Mouse (Mus musculus): ENCODE measurements at regions not wholly inside any gene's neighbourhood (a gene's known extent, or its start where the extent isn't known, plus 50 kb on each side); places are given as distances from the start of the nearest gene placed in this dataset.

DNA sequence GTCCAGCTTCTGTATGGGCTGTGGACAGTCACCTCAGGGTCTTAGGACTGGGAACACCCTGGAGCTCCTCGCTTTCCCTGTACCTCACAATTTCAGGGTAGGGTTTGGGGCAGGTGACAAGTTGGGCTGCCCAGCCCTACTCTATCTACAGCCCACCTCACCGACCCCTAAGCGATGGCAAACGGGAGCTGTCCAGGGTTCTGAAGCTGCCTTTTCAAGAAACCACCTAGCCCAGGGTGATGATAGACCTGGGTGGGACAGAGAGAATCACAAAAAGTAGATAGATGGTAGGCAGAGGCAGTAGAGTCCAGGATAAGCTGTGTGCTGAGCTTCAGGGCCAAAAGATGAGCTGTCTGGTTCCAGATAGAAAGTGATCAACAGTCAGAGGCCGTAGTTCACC is 479.7 kb upstream of the Zdhhc25 start:
- DNase-seq (ENCODE audit: low read depth): no peak
- TF ChIP-seq POLR2A (IDR thresholded peaks at IDR 0.05; ENCODE audit: borderline replicate concordance, extremely low read depth, insufficient read depth, insufficient read length, poor library complexity, severe bottlenecking) (no peak), CTCF (IDR thresholded peaks at IDR 0.05; ENCODE audit: borderline replicate concordance, extremely low read depth, insufficient read depth, insufficient read length) (no peak)

DNA sequence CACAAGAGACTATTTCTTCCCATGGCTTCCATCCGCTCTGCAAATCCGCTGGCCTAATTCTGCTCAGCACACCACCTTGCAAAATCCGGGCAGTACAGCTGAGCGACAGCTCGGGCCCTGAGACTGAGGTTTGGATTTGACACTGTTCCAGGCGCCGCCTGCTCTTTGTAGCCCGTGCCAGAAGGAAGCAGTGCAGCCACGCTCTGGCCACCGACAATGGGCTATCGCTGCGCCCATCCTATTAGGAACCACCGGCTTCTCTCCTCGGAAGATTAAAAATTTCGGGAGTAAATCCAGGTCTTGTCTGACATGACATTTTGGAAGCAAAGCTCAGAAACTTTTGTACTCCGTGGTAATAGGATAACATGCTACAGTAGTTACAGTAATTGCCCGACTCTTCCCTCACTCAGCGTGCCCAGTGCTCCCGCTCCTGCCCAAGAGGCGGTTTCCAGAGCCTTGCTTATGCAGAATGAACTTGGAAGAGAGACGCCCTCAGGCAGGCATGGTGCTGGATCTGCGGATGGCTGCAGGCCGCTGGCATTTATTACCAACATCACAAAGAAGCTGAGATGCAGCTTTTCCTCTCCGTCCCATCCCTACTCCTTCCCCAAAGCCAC is 476.1 kb upstream of the Zdhhc25 start:
- TF ChIP-seq CTCF (IDR thresholded peaks at IDR 0.05; ENCODE audit: borderline replicate concordance, extremely low read depth, insufficient read depth, insufficient read length) (no peak), POLR2A (IDR thresholded peaks at IDR 0.05; ENCODE audit: borderline replicate concordance, extremely low read depth, insufficient read depth, insufficient read length, poor library complexity, severe bottlenecking) (no peak)
- peak; percentile 86 for DNase-seq (ENCODE audit: low read depth)

DNA sequence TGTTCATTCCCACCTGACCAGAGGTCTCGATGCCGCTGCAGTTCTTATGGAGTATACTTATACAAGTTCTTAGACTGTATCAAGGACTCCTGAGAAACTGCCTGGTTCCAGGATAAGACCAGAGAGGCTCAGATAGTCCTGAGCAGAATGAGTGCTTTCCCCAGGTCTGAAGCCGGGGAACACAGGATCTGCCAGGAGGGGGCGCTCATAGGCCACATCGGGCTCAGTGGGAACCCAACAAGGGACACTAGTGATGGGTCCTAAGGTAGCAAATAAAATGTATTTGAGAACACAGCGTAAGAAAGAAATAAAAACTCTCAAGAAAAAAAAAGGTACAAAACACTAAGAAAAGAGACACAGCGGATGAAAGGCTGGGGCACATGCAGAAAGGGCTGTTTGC is 454.0 kb upstream of the Zdhhc25 start:
- TF ChIP-seq CTCF (IDR thresholded peaks at IDR 0.05; ENCODE audit: borderline replicate concordance, extremely low read depth, insufficient read depth, insufficient read length) (peak; percentile 85), POLR2A (IDR thresholded peaks at IDR 0.05; ENCODE audit: borderline replicate concordance, extremely low read depth, insufficient read depth, insufficient read length, poor library complexity, severe bottlenecking) (no peak)
- peak; percentile 73 for DNase-seq (ENCODE audit: low read depth)

DNA sequence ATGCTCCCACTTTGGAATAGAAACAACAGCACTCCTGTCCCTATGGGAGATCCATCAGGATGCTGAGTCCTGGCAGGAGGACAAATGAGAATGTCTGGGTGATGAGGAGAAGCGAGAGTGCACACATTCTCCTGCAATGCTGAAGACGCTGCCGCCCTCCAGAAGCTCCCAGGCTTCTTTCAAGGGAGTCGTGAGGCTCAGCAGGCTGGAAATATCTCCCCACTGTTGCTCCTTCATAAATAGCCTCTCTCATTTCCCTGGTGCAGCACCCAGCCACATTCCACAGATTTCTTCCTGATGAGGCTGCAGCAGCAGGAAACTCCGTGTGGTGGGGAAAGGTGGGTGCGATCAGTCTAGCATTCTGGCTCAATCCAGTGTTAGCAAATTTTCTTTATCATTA is 448.9 kb upstream of the Zdhhc25 start:
- TF ChIP-seq POLR2A (IDR thresholded peaks at IDR 0.05; ENCODE audit: borderline replicate concordance, extremely low read depth, insufficient read depth, insufficient read length, poor library complexity, severe bottlenecking) (no peak), CTCF (IDR thresholded peaks at IDR 0.05; ENCODE audit: borderline replicate concordance, extremely low read depth, insufficient read depth, insufficient read length) (no peak)

DNA sequence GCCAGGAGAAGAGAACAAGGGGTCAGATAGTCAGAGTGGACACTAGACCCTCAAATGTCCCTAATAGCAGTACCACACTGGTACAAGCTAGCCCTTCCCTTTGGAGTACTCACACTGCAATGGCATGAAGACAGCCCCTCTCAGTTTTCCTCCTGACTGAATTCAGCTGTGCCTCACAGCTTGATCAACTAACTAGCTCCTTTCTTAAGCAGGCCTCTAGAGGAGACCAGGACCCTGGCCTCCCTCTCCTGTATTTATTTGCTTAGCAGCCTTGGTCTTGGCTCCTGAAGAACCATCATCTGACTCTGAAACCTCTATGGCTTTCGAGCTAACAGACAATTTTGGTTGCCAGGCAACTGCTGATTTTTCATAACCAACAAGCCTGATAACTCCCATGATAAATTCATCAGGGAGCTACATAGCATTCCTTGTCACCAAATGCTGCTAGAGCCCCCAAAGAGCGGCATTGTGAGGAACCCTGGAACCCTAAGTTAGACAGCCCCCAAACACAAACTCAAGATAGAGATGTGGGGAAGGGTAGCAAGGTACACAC is 440.4 kb upstream of the Zdhhc25 start:
- TF ChIP-seq CTCF (IDR thresholded peaks at IDR 0.05; ENCODE audit: borderline replicate concordance, extremely low read depth, insufficient read depth, insufficient read length): no peak
- no peak for TF ChIP-seq POLR2A (IDR thresholded peaks at IDR 0.05; ENCODE audit: borderline replicate concordance, extremely low read depth, insufficient read depth, insufficient read length, poor library complexity, severe bottlenecking)
- peak; percentile 44 for DNase-seq (ENCODE audit: low read depth)

More for the DNA sequence above, 448.9 kb upstream of the Zdhhc25 start:
- no peak for DNase-seq (ENCODE audit: low read depth)

DNA sequence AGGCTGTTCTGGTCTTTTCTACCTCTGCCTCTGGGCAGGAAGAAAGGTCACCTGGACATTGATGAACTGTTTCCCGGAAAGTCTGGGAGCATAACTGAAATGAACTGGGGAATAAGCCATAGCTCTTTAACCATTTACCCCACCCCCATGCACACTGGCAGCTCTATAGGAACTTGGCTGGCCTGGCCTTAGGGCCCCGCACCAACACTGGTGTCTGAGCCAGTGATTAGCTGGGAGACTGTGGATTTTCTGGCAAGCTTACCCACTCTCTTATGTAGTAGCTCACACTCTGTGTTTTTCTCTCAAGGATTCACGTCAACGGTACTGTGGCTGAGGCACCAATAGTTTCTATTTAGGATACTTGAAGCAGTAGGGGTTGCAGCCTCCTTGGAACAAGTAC is 439.8 kb upstream of the Zdhhc25 start:
- DNase-seq (ENCODE audit: low read depth): peak; percentile 15
- no peak for TF ChIP-seq POLR2A (IDR thresholded peaks at IDR 0.05; ENCODE audit: borderline replicate concordance, extremely low read depth, insufficient read depth, insufficient read length, poor library complexity, severe bottlenecking)

DNA sequence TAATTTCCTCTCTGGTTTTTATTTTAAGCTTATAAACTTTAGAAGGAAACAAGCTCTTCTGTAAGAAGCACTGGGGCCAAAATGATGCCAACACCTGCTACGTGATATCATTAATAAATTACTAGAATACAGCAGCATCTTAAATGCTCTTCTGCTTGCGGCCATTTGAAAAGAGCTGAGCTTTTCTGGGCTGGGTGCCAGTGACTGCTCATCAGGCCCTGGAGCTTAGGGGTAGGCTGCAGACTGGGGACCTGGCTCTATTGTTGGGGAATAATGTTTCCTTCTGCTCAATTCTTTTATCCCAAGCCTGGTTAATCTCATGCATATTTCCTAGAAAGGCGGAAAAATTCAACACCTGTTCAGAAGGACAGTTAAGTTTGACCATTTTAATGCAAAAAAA is 436.7 kb upstream of the Zdhhc25 start:
- peak; percentile 90 for DNase-seq (ENCODE audit: low read depth)

DNA sequence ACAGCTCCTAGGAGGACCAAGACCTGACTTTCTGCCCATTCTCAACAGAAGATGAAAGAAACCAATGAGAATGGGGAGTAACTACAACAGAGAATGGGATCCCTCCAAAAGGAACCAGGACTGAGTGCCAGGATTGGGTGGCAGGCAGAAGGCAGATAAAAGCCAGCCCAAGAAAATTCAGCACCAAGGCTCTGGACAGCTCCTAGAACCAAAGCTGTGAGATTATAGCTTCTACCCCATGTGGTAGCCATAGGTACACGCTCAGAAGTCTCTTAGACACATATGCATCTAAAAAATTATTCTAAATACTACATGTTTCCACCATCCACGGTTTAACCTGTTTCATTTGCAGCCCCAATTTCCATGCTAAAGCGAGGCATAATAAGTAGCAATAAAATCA is 425.8 kb upstream of the Zdhhc25 start:
- TF ChIP-seq POLR2A (IDR thresholded peaks at IDR 0.05; ENCODE audit: borderline replicate concordance, extremely low read depth, insufficient read depth, insufficient read length, poor library complexity, severe bottlenecking) (no peak), CTCF (IDR thresholded peaks at IDR 0.05; ENCODE audit: borderline replicate concordance, extremely low read depth, insufficient read depth, insufficient read length) (no peak)
- peak; percentile 29 for DNase-seq (ENCODE audit: low read depth)

More for the DNA sequence above, 436.7 kb upstream of the Zdhhc25 start:
- TF ChIP-seq POLR2A (IDR thresholded peaks at IDR 0.05; ENCODE audit: borderline replicate concordance, extremely low read depth, insufficient read depth, insufficient read length, poor library complexity, severe bottlenecking): no peak
- TF ChIP-seq CTCF (IDR thresholded peaks at IDR 0.05; ENCODE audit: borderline replicate concordance, extremely low read depth, insufficient read depth, insufficient read length): no peak

DNA sequence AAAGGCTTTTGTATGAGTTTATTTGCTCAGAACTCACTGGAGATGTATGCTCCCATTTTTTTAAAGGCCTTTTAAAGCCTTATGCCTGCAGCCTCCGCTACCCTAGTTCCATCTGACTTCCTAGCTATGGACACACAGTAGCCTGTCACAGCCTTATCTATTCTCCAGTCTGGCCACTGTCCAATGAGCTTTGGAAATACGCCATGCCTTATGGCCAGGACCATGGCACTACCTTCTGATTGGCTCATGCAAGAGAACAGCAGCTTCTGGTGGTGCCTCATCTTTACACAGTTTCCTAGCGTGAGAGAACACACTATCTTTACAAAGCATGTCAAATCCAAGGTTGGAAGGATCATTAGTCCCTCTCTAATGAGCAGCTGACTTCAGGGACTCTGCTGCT is 424.1 kb upstream of the Zdhhc25 start:
- no peak for TF ChIP-seq POLR2A (IDR thresholded peaks at IDR 0.05; ENCODE audit: borderline replicate concordance, extremely low read depth, insufficient read depth, insufficient read length, poor library complexity, severe bottlenecking)
- no peak for TF ChIP-seq CTCF (IDR thresholded peaks at IDR 0.05; ENCODE audit: borderline replicate concordance, extremely low read depth, insufficient read depth, insufficient read length)
- DNase-seq (ENCODE audit: low read depth): peak; percentile 35

DNA sequence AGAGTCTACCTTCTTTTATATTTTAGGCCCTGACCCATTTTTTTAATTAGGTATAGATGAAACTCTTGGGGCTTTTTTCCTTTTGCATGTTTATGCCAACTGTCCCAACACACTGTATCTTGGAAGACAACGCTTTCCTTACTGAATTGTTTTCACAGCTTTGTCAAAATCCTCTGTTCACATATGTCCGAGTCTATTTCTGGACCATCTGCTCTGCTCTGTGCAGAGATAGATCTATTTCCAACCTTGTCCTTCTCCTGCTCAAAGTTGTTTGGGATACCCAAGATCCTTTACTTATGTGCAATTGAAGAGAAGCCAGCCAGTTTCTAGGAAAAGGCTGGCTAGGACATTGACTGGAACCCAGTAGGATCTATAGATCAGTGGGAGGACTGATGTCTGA is 403.6 kb upstream of the Zdhhc25 start:
- DNase-seq (ENCODE audit: low read depth): no peak
- no peak for TF ChIP-seq POLR2A (IDR thresholded peaks at IDR 0.05; ENCODE audit: borderline replicate concordance, extremely low read depth, insufficient read depth, insufficient read length, poor library complexity, severe bottlenecking)

DNA sequence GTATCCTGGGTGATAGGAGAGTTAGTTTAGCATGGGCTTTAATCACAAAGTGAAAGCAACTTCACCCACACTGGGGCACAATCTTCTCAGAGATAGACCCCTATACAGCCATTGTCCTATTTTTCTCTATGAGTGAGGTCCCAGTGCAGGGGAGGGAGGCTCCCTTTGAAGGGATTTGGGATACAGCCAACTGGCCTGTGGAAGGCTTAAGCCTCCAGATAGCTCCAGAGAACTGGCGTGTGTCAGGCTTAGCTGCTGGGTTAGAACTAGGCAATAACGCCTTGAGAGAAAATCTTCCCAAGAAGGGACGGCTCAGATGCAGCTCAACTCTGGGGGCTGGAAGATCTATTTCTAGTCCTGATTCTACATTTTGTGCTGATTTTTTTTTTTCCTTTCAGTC is 397.4 kb upstream of the Zdhhc25 start:
- peak; percentile 76 for DNase-seq (ENCODE audit: low read depth)
- no peak for TF ChIP-seq POLR2A (IDR thresholded peaks at IDR 0.05; ENCODE audit: borderline replicate concordance, extremely low read depth, insufficient read depth, insufficient read length, poor library complexity, severe bottlenecking)
- TF ChIP-seq CTCF (IDR thresholded peaks at IDR 0.05; ENCODE audit: borderline replicate concordance, extremely low read depth, insufficient read depth, insufficient read length): no peak

DNA sequence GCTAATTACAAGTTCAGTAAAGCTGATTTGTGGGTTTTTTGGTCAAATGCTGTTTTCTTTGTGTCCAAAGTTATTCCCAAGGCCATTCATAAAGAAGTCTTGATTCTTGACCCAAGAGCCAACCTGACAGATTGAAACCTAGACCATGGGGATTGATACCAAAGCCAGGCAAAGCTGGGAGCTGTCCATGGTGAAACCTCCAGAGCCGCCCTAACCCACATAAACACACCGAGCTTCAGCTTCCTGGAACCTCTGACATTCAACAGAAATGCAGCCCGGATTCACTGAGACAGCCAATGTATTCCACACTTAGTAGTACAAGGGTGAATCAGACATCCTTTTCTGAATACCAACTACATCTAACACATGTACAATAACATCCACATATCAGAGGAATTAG is 386.7 kb upstream of the Zdhhc25 start:
- TF ChIP-seq CTCF (IDR thresholded peaks at IDR 0.05; ENCODE audit: borderline replicate concordance, extremely low read depth, insufficient read depth, insufficient read length) (no peak), POLR2A (IDR thresholded peaks at IDR 0.05; ENCODE audit: borderline replicate concordance, extremely low read depth, insufficient read depth, insufficient read length, poor library complexity, severe bottlenecking) (no peak)
- DNase-seq (ENCODE audit: low read depth): no peak

Data from brain, embryonic 14.5 days (tissue).